Mouse (Mus musculus) ES-E14 (cell line): Measurements from ENCODE around the gene Cercam.

Experiments
- HCFC1 ChIP-seq: IDR thresholded peaks from 2 replicates; pipeline ENCODE4 v1.6.1; 2012; ENCODE audit warnings: low read length, inconsistent platforms, borderline replicate concordance; ENCODE audit not compliant: insufficient read depth
- MAFK ChIP-seq: IDR thresholded peaks from 2 replicates; pipeline ENCODE4 v1.6.1; 2014; ENCODE audit warnings: mild to moderate bottlenecking, low read depth, low read length, inconsistent platforms; ENCODE audit not compliant: insufficient read depth
- ZC3H11A ChIP-seq: IDR thresholded peaks from 2 replicates; pipeline ENCODE4 v1.6.1; 2012; ENCODE audit warnings: low read depth, mild to moderate bottlenecking, inconsistent platforms, low read length, borderline replicate concordance

- no peak for TF ChIP-seq ZC3H11A
- no peak for TF ChIP-seq MAFK
- no peak for TF ChIP-seq HCFC1
Observed at GRCm38 (mm10) chr2:29839460-29839859, 29.5 kb upstream of the Cercam start.
